Mouse (Mus musculus): Measurements from ENCODE around the gene Kat2a.

- no peak for TF ChIP-seq CTCF (IDR thresholded peaks at IDR 0.05; ENCODE audit: low read depth)
- TF ChIP-seq EP300 (optimal IDR thresholded peaks at IDR 0.05), result no peak
Observed at GRCm38 (mm10) chr11:100693154-100693553, 19.1 kb downstream of the Kat2a start.

Measured in stomach, postnatal 0 days (tissue).